Mouse (Mus musculus) heart, postnatal 36 days (tissue): ENCODE measurements around the gene Mapkapk5. TPM values are rescaled to one million over a fixed set of nuclear protein-coding genes. Genes with fewer than 3 reads are reported as not detected.
A peak's percentile ranks its signal among the peaks of the same experiment; 100 is the strongest.
"Not testable (repeated sequence)": the region's sequence is repeated elsewhere in the genome, so short reads cannot be mapped to it uniquely, and the experiment has no call there.

ENCODE experiments used
- DNase-seq, 2 experiments: peaks; one replicate each; pipeline ENCODE4 v3.0.0; 2021 to 2022
- intact Hi-C: fragments of 180-260 bp; cut with DNase I; formaldehyde crosslinking; loops from one replicate; pipeline ENCODE4 v1.15.1; 2025
- total RNA-seq, 2 experiments: library from RNA; stranded (reverse); gene quantifications; 2 replicates each; pipeline ENCODE4 v1.2.3; 2021

Gene Mapkapk5
- total RNA-seq, 2 experiments from 2014 or later, result 85.1 to 89.3 TPM

GRCm38 (mm10) chr5:121506846-121507245, 38.9 kb downstream of the Mapkapk5 start:
- intact Hi-C loops, result no loop called here
- DNase-seq, result no peak

- no peak for DNase-seq
- intact Hi-C loops, result no loop called here
Measured at GRCm38 (mm10) chr5:121503231-121503630, 42.5 kb downstream of the Mapkapk5 start, which contains the start of gene Adam1b. Gene Adam1b (minus strand): TSS chr5:121503435.

- DNase-seq, intact Hi-C loops: not testable (repeated sequence)
Measured at GRCm38 (mm10) chr5:121501424-121501996, 44.2 kb downstream of the Mapkapk5 start.

GRCm38 (mm10) chr5:121500719-121501118, 45.0 kb downstream of the Mapkapk5 start:
- intact Hi-C loops, result no loop called here
- no peak for DNase-seq

- DNase-seq, result no peak
- intact Hi-C loops, result no loop called here
Measured at GRCm38 (mm10) chr5:121493305-121493704, 52.4 kb downstream of the Mapkapk5 start.

- intact Hi-C loops, result no loop called here
- no peak for DNase-seq
Measured at GRCm38 (mm10) chr5:121484801-121485200, 60.9 kb downstream of the Mapkapk5 start.

GRCm38 (mm10) chr5:121477680-121478079, 68.0 kb downstream of the Mapkapk5 start:
- intact Hi-C loops, result loop anchor here (1.0 to 5.0 kb wide), 2 partner anchors 27 to 35 kb away; no protein-coding TSS in a partner anchor
- DNase-seq, result peak in 1 of 2 experiments; percentile 16

- DNase-seq, result no peak
- intact Hi-C loops, result loop anchor here (5.0 kb wide), 1 partner anchor 34 kb away; no protein-coding TSS in a partner anchor
Measured at GRCm38 (mm10) chr5:121476040-121476439, 69.7 kb downstream of the Mapkapk5 start.

Other genes with a start within 250 kb of the Mapkapk5 start
- 10 to 100 TPM; 60.7 to 65.0 TPM for gene Trafd1, start 160.3 kb downstream of the Mapkapk5 start, total RNA-seq
- gene Naa25, start 148.0 kb downstream of the Mapkapk5 start, total RNA-seq, result 10 to 100 TPM; 20.8 to 23.5 TPM
- gene Tmem116, start 94.0 kb downstream of the Mapkapk5 start, total RNA-seq, result 10 to 100 TPM; 11.9 to 12.4 TPM
- gene Erp29, start 93.4 kb downstream of the Mapkapk5 start, total RNA-seq, result 10 to 100 TPM; 71.5 to 78.6 TPM
- gene Adam1b, start 42.5 kb downstream of the Mapkapk5 start, total RNA-seq, result not detected
- gene Adam1a, start 423 bp downstream of the Mapkapk5 start, total RNA-seq, result 1 to 10 TPM; 1.8 to 1.9 TPM
- not detected for gene Gm42878, start 423 bp downstream of the Mapkapk5 start, total RNA-seq
- gene Aldh2, start 47.9 kb upstream of the Mapkapk5 start, total RNA-seq, result 100 to 1,000 TPM; 263 to 319 TPM
- gene Acad12, start 73.0 kb upstream of the Mapkapk5 start, total RNA-seq, result 10 to 100 TPM; 64.8 to 73.6 TPM
- gene Acad10, start 114.6 kb upstream of the Mapkapk5 start, total RNA-seq, result 10 to 100 TPM; 19.8 to 23.8 TPM
- gene Brap, start 114.7 kb upstream of the Mapkapk5 start, total RNA-seq, result 10 to 100 TPM; 29.8 to 31.9 TPM
- gene Atxn2, start 165.4 kb upstream of the Mapkapk5 start, total RNA-seq, result 100 to 1,000 TPM; 138 to 149 TPM